Mouse (Mus musculus): Measurements from ENCODE around the gene Gm3435. TPM values are rescaled to one million over a fixed set of nuclear protein-coding genes. Genes with fewer than 3 reads are reported as not detected.

Gm3435 gene
- polyA plus RNA-seq, 1 experiment = 4.7 TPM

GRCm38 (mm10) chr17:15066911-15067310, 56.9 kb downstream of the Gm3435 start:
- H3K36me3 ChIP-seq (ENCODE audit: control insufficient read depth, insufficient read depth, low read length, poor library complexity, severe bottlenecking) = 0 out of 2 replicates have a peak, but pooled peaks cover 3% of the 10 kb centered on the region
- H3K9ac ChIP-seq (ENCODE audit: low read depth, poor library complexity, severe bottlenecking) = no peak overlapping the region
- H3K4me3 ChIP-seq (ENCODE audit: low read depth, low read length) = no peak overlapping the region
- H3K4me1 ChIP-seq (ENCODE audit: control insufficient read depth, insufficient read depth, low read length) = no peaks in the 10 kb centered on the region
- TF ChIP-seq CTCF (IDR thresholded peaks at IDR 0.05; ENCODE audit: low read depth, low read length) = no peak
- TF ChIP-seq POLR2A (IDR thresholded peaks at IDR 0.05; ENCODE audit: insufficient read depth, low read length) = no peak
- no peak for TF ChIP-seq EP300 (IDR thresholded peaks at IDR 0.05; ENCODE audit: insufficient read depth, low read depth, low read length)
- H3K27me3 ChIP-seq (ENCODE audit: control insufficient read depth, insufficient read depth, low read length, poor library complexity, severe bottlenecking) = no peaks in the 10 kb centered on the region
- no peaks in the 10 kb centered on the region for H3K9me3 ChIP-seq (replicated peaks; ENCODE audit: control insufficient read depth, insufficient read depth, low read length, poor library complexity, severe bottlenecking)
- H3K27ac ChIP-seq (ENCODE audit: insufficient read depth, low read length) = no peak overlapping the region

- Histone ChIP-seq H3K27me3 (ENCODE audit: control insufficient read depth, insufficient read depth, low read length, poor library complexity, severe bottlenecking) (no peaks in the 10 kb centered on the region), H3K4me1 (ENCODE audit: control insufficient read depth, insufficient read depth, low read length) (no peaks in the 10 kb centered on the region), H3K9ac (ENCODE audit: low read depth, poor library complexity, severe bottlenecking) (no peak overlapping the region), H3K36me3 (ENCODE audit: control insufficient read depth, insufficient read depth, low read length, poor library complexity, severe bottlenecking) (0 out of 2 replicates have a peak, but pooled peaks cover 3% of the 10 kb centered on the region), H3K4me3 (ENCODE audit: low read depth, low read length) (no peak overlapping the region), H3K9me3 (replicated peaks; ENCODE audit: control insufficient read depth, insufficient read depth, low read length, poor library complexity, severe bottlenecking) (no peaks in the 10 kb centered on the region), H3K27ac (ENCODE audit: insufficient read depth, low read length) (no peak overlapping the region)
- TF ChIP-seq POLR2A (IDR thresholded peaks at IDR 0.05; ENCODE audit: insufficient read depth, low read length) (no peak), CTCF (IDR thresholded peaks at IDR 0.05; ENCODE audit: low read depth, low read length) (no peak), EP300 (IDR thresholded peaks at IDR 0.05; ENCODE audit: insufficient read depth, low read depth, low read length) (no peak)
Measured at GRCm38 (mm10) chr17:15068040-15068792, 58.2 kb downstream of the Gm3435 start.

DNA sequence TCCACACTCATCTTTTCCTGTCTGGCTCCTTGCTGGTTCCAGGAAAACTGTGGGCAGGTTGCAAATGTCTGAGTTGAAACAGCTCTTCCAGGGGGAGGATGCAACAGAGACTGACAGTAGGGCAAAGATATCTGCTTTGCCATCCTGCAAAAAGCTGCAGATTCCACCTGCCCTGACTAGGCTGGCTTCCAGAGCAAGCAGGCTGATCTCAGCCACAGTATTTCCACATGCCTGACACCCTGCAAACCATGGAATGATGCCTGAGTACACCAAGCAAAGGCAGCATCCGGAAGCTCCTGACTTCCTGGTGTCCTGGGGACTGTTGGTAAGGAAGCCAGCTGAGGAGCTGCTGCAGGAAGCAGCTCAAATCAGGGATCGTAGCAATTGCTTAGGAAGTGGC, 59.1 kb downstream of the Gm3435 start:
- TF ChIP-seq CTCF (IDR thresholded peaks at IDR 0.05; ENCODE audit: low read depth, low read length) (no peak), POLR2A (IDR thresholded peaks at IDR 0.05; ENCODE audit: insufficient read depth, low read length) (no peak), EP300 (IDR thresholded peaks at IDR 0.05; ENCODE audit: insufficient read depth, low read depth, low read length) (no peak)
- H3K4me1 ChIP-seq (ENCODE audit: control insufficient read depth, insufficient read depth, low read length) = no peaks in the 10 kb centered on the region
- no peak overlapping the region for H3K4me3 ChIP-seq (ENCODE audit: low read depth, low read length)
- no peak overlapping the region for H3K9ac ChIP-seq (ENCODE audit: low read depth, poor library complexity, severe bottlenecking)
- H3K27ac ChIP-seq (ENCODE audit: insufficient read depth, low read length) = no peak overlapping the region
- no peaks in the 10 kb centered on the region for H3K9me3 ChIP-seq (replicated peaks; ENCODE audit: control insufficient read depth, insufficient read depth, low read length, poor library complexity, severe bottlenecking)
- no peaks in the 10 kb centered on the region for H3K36me3 ChIP-seq (ENCODE audit: control insufficient read depth, insufficient read depth, low read length, poor library complexity, severe bottlenecking)
- no peaks in the 10 kb centered on the region for H3K27me3 ChIP-seq (ENCODE audit: control insufficient read depth, insufficient read depth, low read length, poor library complexity, severe bottlenecking)

Other genes starting within 250 kb of the Gm3435 start
- 1.8 TPM in 1 of 2 replicates, not detected in the other for gene Wdr27, start 67.0 kb upstream of the Gm3435 start, polyA plus RNA-seq (2011; ENCODE audit: insufficient read depth, insufficient read length, low read depth, missing spikeins)
- gene 1600012H06Rik, start 67.0 kb upstream of the Gm3435 start, polyA plus RNA-seq (2011; ENCODE audit: insufficient read depth, insufficient read length, low read depth, missing spikeins) = 16.1 and 21.1 TPM in 2 replicates
- 104 and 107 TPM in 2 replicates for gene Phf10, start 48.9 kb upstream of the Gm3435 start, polyA plus RNA-seq (2011; ENCODE audit: insufficient read depth, insufficient read length, low read depth, missing spikeins)
- gene 9030025P20Rik, start 31.7 kb upstream of the Gm3435 start, polyA plus RNA-seq (2011; ENCODE audit: insufficient read depth, insufficient read length, low read depth, missing spikeins) = 10.8 and 13.0 TPM in 2 replicates
- not detected in 2 replicates for gene Gm3417, start 31.4 kb upstream of the Gm3435 start, polyA plus RNA-seq (2011; ENCODE audit: insufficient read depth, insufficient read length, low read depth, missing spikeins)
- 76.2 and 80.4 TPM in 2 replicates for gene Ermard, start 31.0 kb downstream of the Gm3435 start, polyA plus RNA-seq (2011; ENCODE audit: insufficient read depth, insufficient read length, low read depth, missing spikeins)
- 5.4 and 5.6 TPM in 2 replicates for gene Tcte3, start 31.3 kb downstream of the Gm3435 start, polyA plus RNA-seq (2011; ENCODE audit: insufficient read depth, insufficient read length, low read depth, missing spikeins)
- gene Gm3448, start 31.4 kb downstream of the Gm3435 start, polyA plus RNA-seq (2011; ENCODE audit: insufficient read depth, insufficient read length, low read depth, missing spikeins) = 6.9 and 7.0 TPM in 2 replicates